Comparison of ENCODE assay signal across 8 mouse cellular contexts in the genomic region with DNA sequence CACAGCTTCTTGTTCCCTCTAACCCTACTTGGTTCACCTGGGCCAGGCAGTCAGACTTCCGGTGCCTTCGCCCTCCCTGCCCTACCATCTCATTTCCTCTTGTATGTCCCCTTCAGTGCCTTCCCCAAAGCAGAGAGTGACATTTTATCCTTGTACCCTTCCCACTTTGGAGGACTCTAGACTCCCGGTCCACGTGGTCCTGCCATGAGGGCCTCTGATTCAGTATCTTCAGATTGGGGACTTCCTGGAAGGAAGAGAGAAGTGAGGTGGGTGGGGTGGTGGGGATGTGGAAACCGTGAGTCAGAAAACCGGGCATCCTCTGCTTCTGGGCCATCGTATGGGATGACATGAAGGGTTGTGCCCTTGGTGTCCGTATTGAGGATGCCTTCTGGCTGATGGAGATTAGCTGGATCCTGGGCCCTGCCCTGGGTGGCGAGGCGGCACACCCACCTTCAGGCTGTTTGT. TPM values are rescaled to one million over a fixed set of nuclear protein-coding genes. Genes with fewer than 3 reads are reported as not detected.
DNase-seq lines count a peak whose midpoint lies in the region; ATAC-seq and TF ChIP-seq lines count a peak whose summit lies in the region.

No protein-coding gene starts in this region.

- no peak overlapping the region for H3K9ac ChIP-seq in midbrain, postnatal 0 days (replicated peaks; ENCODE audit: low read length, poor library complexity, severe bottlenecking)

- peak overlapping the region; percentile 48; the same call in 1 of the 2 replicates for H3K4me3 ChIP-seq in midbrain, postnatal 0 days (ENCODE audit: low read depth, low read length)

- H3K4me2 ChIP-seq in midbrain, postnatal 0 days (ENCODE audit: low read depth, low read length, poor library complexity, severe bottlenecking): peak overlapping the region; percentile 98; the same call in 1 of the 2 replicates

- no peaks in the 10 kb centered on the region for H3K27me3 ChIP-seq in midbrain, postnatal 0 days (ENCODE audit: insufficient read depth, low read length)

- intact Hi-C loops in heart, postnatal 10 days (cut with DNase I): no loop called here

- H3K9me3 ChIP-seq in midbrain, postnatal 0 days (ENCODE audit: low read length): no peaks in the 10 kb centered on the region

- H3K4me1 ChIP-seq in midbrain, postnatal 0 days (ENCODE audit: insufficient read depth, low read length): no peaks in the 10 kb centered on the region

- DNase-seq in CD4-positive helper T cell, adult 2 months (ENCODE audit: low read depth, low spot score): peak; percentile 71
- peak; percentile 77 for DNase-seq in c-Kit-positive CD71-positive TER-119-negative erythroid progenitor cells, embryonic 14.5 days (ENCODE audit: low read depth)
- peak; percentile 23 to 32 for DNase-seq in heart, postnatal 10 days
- DNase-seq in liver: peak; percentile 91
- DNase-seq in midbrain, postnatal 0 days (ENCODE audit: low spot score): no peak
- peak; percentile 66 for DNase-seq in thymus, postnatal 14 days
- DNase-seq in adipocyte (ENCODE audit: low spot score): no peak

- ATAC-seq in midbrain, postnatal 0 days (ENCODE audit: low FRiP score): no peak
- no peak for ATAC-seq in frontal cortex, adult (ENCODE audit: low TSS enrichment)

- TF ChIP-seq CTCF in midbrain, postnatal 0 days (IDR thresholded peaks at IDR 0.05): no peak

- no peak overlapping the region for H3K27ac ChIP-seq in midbrain, postnatal 0 days (ENCODE audit: low read depth, low read length)

- H3K36me3 ChIP-seq in midbrain, postnatal 0 days (ENCODE audit: insufficient read depth, low read length): no peaks in the 10 kb centered on the region

- 33% methylated on average over 10 of the region's 10 CpGs for WGBS in midbrain, postnatal 0 days

RNA-seq across cellular contexts. Expression of gene Slc1a5, which starts 2.1 kb away (rescaled TPM):
- total RNA-seq in heart, postnatal 10 days (2021): 10 to 100 TPM; 22.6 to 28.7 TPM
- total RNA-seq in midbrain, postnatal 0 days (2014; rRNA removed): 15.2 and 20.1 TPM in 2 replicates
- polyA plus RNA-seq in midbrain, postnatal 0 days (2015; fragmentation: Nextera tagmentation; extraction: Ambion mirVana): 8.9 and 9.2 TPM in 2 replicates

RNA-seq across cellular contexts. Expression of gene Strn4, which starts 32.4 kb away (rescaled TPM):
- 10 to 100 TPM; 80.1 to 81.2 TPM for total RNA-seq in heart, postnatal 10 days (2021)
- 252 and 291 TPM in 2 replicates for total RNA-seq in midbrain, postnatal 0 days (2014; rRNA removed)
- 156 and 165 TPM in 2 replicates for polyA plus RNA-seq in midbrain, postnatal 0 days (2015; fragmentation: Nextera tagmentation; extraction: Ambion mirVana)

RNA-seq across cellular contexts. Expression of gene Fkrp, which starts 33.3 kb away (rescaled TPM):
- total RNA-seq in heart, postnatal 10 days (2021): 10 to 100 TPM; 45.5 to 48.1 TPM
- 81.4 and 85.9 TPM in 2 replicates for total RNA-seq in midbrain, postnatal 0 days (2014; rRNA removed)
- 50.0 and 53.5 TPM in 2 replicates for polyA plus RNA-seq in midbrain, postnatal 0 days (2015; fragmentation: Nextera tagmentation; extraction: Ambion mirVana)

RNA-seq across cellular contexts. Expression of gene Ap2s1, which starts 45.0 kb away (rescaled TPM):
- total RNA-seq in heart, postnatal 10 days (2021): 100 to 1,000 TPM; 118 TPM
- 516 and 573 TPM in 2 replicates for total RNA-seq in midbrain, postnatal 0 days (2014; rRNA removed)
- polyA plus RNA-seq in midbrain, postnatal 0 days (2015; fragmentation: Nextera tagmentation; extraction: Ambion mirVana): 556 and 589 TPM in 2 replicates

RNA-seq across cellular contexts. Expression of gene Prkd2, which starts 59.4 kb away (rescaled TPM):
- 10 to 100 TPM; 27.8 to 31.9 TPM for total RNA-seq in heart, postnatal 10 days (2021)
- 3.2 and 4.9 TPM in 2 replicates for total RNA-seq in midbrain, postnatal 0 days (2014; rRNA removed)
- 3.9 TPM in 2 replicates for polyA plus RNA-seq in midbrain, postnatal 0 days (2015; fragmentation: Nextera tagmentation; extraction: Ambion mirVana)

Comparison
In these comparisons a context has a peak if more than half of its experiments do, and no peak if none do; other contexts are left out.
1. DNase-seq: peak in CD4-positive helper T cell, adult 2 months (single experiment), c-Kit-positive CD71-positive TER-119-negative erythroid progenitor cells, embryonic 14.5 days (single experiment), heart, postnatal 10 days (2 of 2), liver (single experiment) and thymus, postnatal 14 days (single experiment); none in midbrain, postnatal 0 days (single experiment) and adipocyte (single experiment).